12 mouse cellular contexts compared by ENCODE assay signal in genomic region chr13:113602882-113603342, GRCm38 (mm10). TPM values are rescaled to one million over a fixed set of nuclear protein-coding genes. Genes with fewer than 3 reads are reported as not detected.
A peak's percentile ranks its signal among the peaks of the same experiment; 100 is the strongest.
DNase-seq lines count a peak whose midpoint lies in the region; ATAC-seq and TF ChIP-seq lines count a peak whose summit lies in the region.
"Had no signal": no experiment of that assay in that cellular context is flagged by ENCODE, and none has a peak within 500 bp of the region (broad histone marks: within the 10 kb centered on the region; RNA-seq: fewer than 3 reads in every experiment).

No protein-coding gene starts in this region.

- no peak overlapping the region for H3K4me3 ChIP-seq in midbrain, postnatal 0 days (ENCODE audit: low read depth, low read length)
- no peak overlapping the region for H3K4me3 ChIP-seq in midbrain, embryonic 15.5 days
- H3K4me3 ChIP-seq in kidney, adult 2 months (ENCODE audit: insufficient read depth, low read depth, low read length) = no peak overlapping the region
- peak overlapping the region; percentile 60 for H3K4me3 ChIP-seq in small intestine, adult 2 months (ENCODE audit: low read depth, low read length)
- no peak overlapping the region for H3K4me3 ChIP-seq in forebrain, embryonic 16.5 days (replicated peaks; ENCODE audit: low read length)
- H3K4me3 ChIP-seq: neural tube, embryonic 13.5 days had no signal

- no peak overlapping the region for H3K4me2 ChIP-seq in midbrain, postnatal 0 days (ENCODE audit: low read depth, low read length, poor library complexity, severe bottlenecking)
- H3K4me2 ChIP-seq in midbrain, embryonic 15.5 days = no peak overlapping the region
- H3K4me2 ChIP-seq in forebrain, embryonic 16.5 days (ENCODE audit: low read length) = no peak overlapping the region
- H3K4me2 ChIP-seq: neural tube, embryonic 13.5 days had no signal

- DNase-seq in heart, adult 11 months = peak; percentile 97
- DNase-seq in heart, adult 8-10 months (ENCODE audit: low spot score) = no peak
- no peak for DNase-seq in midbrain, postnatal 0 days (ENCODE audit: low spot score)
- peak; percentile 60 for DNase-seq in kidney, adult 2 months
- no peak for DNase-seq in thymus, postnatal 0 days (ENCODE audit: low spot score)

- H3K27ac ChIP-seq in midbrain, postnatal 0 days (ENCODE audit: low read depth, low read length) = no peak overlapping the region
- H3K27ac ChIP-seq in midbrain, embryonic 15.5 days = no peak overlapping the region
- H3K27ac ChIP-seq in kidney, adult 2 months (ENCODE audit: insufficient read depth, low read depth, low read length) = peak overlapping the region; percentile 64
- H3K27ac ChIP-seq in small intestine, adult 2 months (ENCODE audit: insufficient read depth, low read depth, low read length) = peak overlapping the region; percentile 38
- H3K27ac ChIP-seq in forebrain, embryonic 16.5 days (ENCODE audit: low read length) = no peak overlapping the region
- H3K27ac ChIP-seq: liver, embryonic 14.5 days; neural tube, embryonic 13.5 days had no signal

- no peak overlapping the region for H3K9ac ChIP-seq in midbrain, postnatal 0 days (replicated peaks; ENCODE audit: low read length, poor library complexity, severe bottlenecking)
- no peak overlapping the region for H3K9ac ChIP-seq in midbrain, embryonic 15.5 days
- no peak overlapping the region for H3K9ac ChIP-seq in forebrain, embryonic 16.5 days (replicated peaks; ENCODE audit: low read depth, low read length)
- H3K9ac ChIP-seq: liver, embryonic 14.5 days; neural tube, embryonic 13.5 days had no signal

- TF ChIP-seq POLR2A in kidney, adult 2 months (IDR thresholded peaks at IDR 0.05; ENCODE audit: low read depth, low read length) = no peak
- TF ChIP-seq POLR2A in small intestine, adult 2 months (IDR thresholded peaks at IDR 0.05; ENCODE audit: low read depth, low read length) = no peak

- H3K27me3 ChIP-seq in midbrain, postnatal 0 days (ENCODE audit: insufficient read depth, low read length) = no peaks in the 10 kb centered on the region
- H3K27me3 ChIP-seq in midbrain, embryonic 15.5 days (replicated peaks) = no peaks in the 10 kb centered on the region
- H3K27me3 ChIP-seq in kidney, adult 2 months (replicated peaks; ENCODE audit: control insufficient read depth, insufficient read depth, low read length) = no peaks in the 10 kb centered on the region
- no peaks in the 10 kb centered on the region for H3K27me3 ChIP-seq in small intestine, adult 2 months (ENCODE audit: control insufficient read depth, insufficient read depth, low read length)
- no peaks in the 10 kb centered on the region for H3K27me3 ChIP-seq in forebrain, embryonic 16.5 days (replicated peaks; ENCODE audit: control insufficient read depth, insufficient read depth, low read length)
- H3K27me3 ChIP-seq: CH12.LX; neural tube, embryonic 13.5 days had no signal

- no peaks in the 10 kb centered on the region for H3K9me3 ChIP-seq in midbrain, postnatal 0 days (ENCODE audit: low read length)
- H3K9me3 ChIP-seq in midbrain, embryonic 15.5 days = no peaks in the 10 kb centered on the region
- H3K9me3 ChIP-seq in forebrain, embryonic 16.5 days (ENCODE audit: control insufficient read depth, low read length) = no peaks in the 10 kb centered on the region
- H3K9me3 ChIP-seq: neural tube, embryonic 13.5 days had no signal

- 0 out of 2 replicates have a peak, but pooled peaks have one; percentile 14 for ATAC-seq in midbrain, postnatal 0 days (ENCODE audit: low FRiP score)
- no peak for ATAC-seq in midbrain, embryonic 15.5 days (replicated peaks)
- ATAC-seq in forebrain, embryonic 16.5 days = no peak
- ATAC-seq: inflammation-experienced regulatory T-cells, adult 6 months had no signal

- no peaks in the 10 kb centered on the region for H3K36me3 ChIP-seq in midbrain, postnatal 0 days (ENCODE audit: insufficient read depth, low read length)
- H3K36me3 ChIP-seq in midbrain, embryonic 15.5 days (replicated peaks) = no peaks in the 10 kb centered on the region
- no peaks in the 10 kb centered on the region for H3K36me3 ChIP-seq in kidney, adult 2 months (ENCODE audit: control insufficient read depth, insufficient read depth, low read length)
- H3K36me3 ChIP-seq in small intestine, adult 2 months (ENCODE audit: control insufficient read depth, insufficient read depth, low read length) = no peaks in the 10 kb centered on the region
- no peaks in the 10 kb centered on the region for H3K36me3 ChIP-seq in forebrain, embryonic 16.5 days (ENCODE audit: control insufficient read depth, insufficient read depth)
- H3K36me3 ChIP-seq: neural tube, embryonic 13.5 days had no signal

- H3K4me1 ChIP-seq in midbrain, postnatal 0 days (ENCODE audit: insufficient read depth, low read length) = no peaks in the 10 kb centered on the region; the same call in 1 of the 2 replicates
- H3K4me1 ChIP-seq in midbrain, embryonic 15.5 days = peaks cover 5% of the 10 kb centered on the region; the same call in 1 of the 2 replicates
- H3K4me1 ChIP-seq in kidney, adult 2 months (ENCODE audit: control insufficient read depth, insufficient read depth, low read length) = peaks cover 60% of the 10 kb centered on the region
- peaks cover 31% of the 10 kb centered on the region for H3K4me1 ChIP-seq in small intestine, adult 2 months (ENCODE audit: control insufficient read depth, insufficient read depth, insufficient read length, low read length)
- H3K4me1 ChIP-seq in forebrain, embryonic 16.5 days (replicated peaks; ENCODE audit: control insufficient read depth, insufficient read depth, low read length) = peaks cover 10% of the 10 kb centered on the region

- WGBS in midbrain, postnatal 0 days = 85% methylated on average over 17 of the region's 17 CpGs
- 88% methylated on average over 17 of the region's 17 CpGs for WGBS in midbrain, embryonic 15.5 days
- WGBS in kidney, adult 2 months = 33% methylated on average over 17 of the region's 17 CpGs
- WGBS in small intestine, adult 2 months = 23% methylated on average over 17 of the region's 17 CpGs
- 88% methylated on average over 17 of the region's 17 CpGs for WGBS in forebrain, embryonic 16.5 days

- no peak for TF ChIP-seq CTCF in midbrain, postnatal 0 days (IDR thresholded peaks at IDR 0.05)
- no peak for TF ChIP-seq CTCF in kidney, adult 2 months (conservative IDR thresholded peaks at IDR 0.05; ENCODE audit: insufficient read depth, insufficient read length, low read depth, low read length)
- TF ChIP-seq CTCF in small intestine, adult 2 months (IDR thresholded peaks at IDR 0.05; ENCODE audit: extremely low read depth, insufficient read length, insufficient replicate concordance, low read depth, low read length) = no peak

RNA-seq across cellular contexts. Expression of gene Snx18, which starts 15.5 kb away (rescaled TPM):
- 10 to 100 TPM; 16.4 to 18.9 (median 18.0) TPM for total RNA-seq in heart, adult 8-10 months (2022)
- 34.7 and 35.8 TPM in 2 replicates for total RNA-seq in midbrain, postnatal 0 days (2014; rRNA removed)
- polyA plus RNA-seq in midbrain, postnatal 0 days (2015; fragmentation: Nextera tagmentation; extraction: Ambion mirVana) = 8.4 and 9.5 TPM in 2 replicates
- 9.0 and 10.6 TPM in 2 replicates for polyA plus RNA-seq in midbrain, embryonic 15.5 days (2015; fragmentation: Nextera tagmentation; extraction: Ambion mirVana)
- polyA plus RNA-seq in kidney, adult 2 months (2012; rRNA removed) = 22.1 and 22.9 TPM in 2 replicates
- 9.2 and 11.1 TPM in 2 replicates for polyA plus RNA-seq in small intestine, adult 2 months (2012; rRNA removed)
- polyA plus RNA-seq in forebrain, embryonic 16.5 days (2015; fragmentation: Nextera tagmentation; extraction: Ambion mirVana) = 8.4 and 10.9 TPM in 2 replicates
- 12.9 and 15.5 TPM in 2 replicates for polyA plus RNA-seq in thymus, postnatal 0 days (2015; fragmentation: Nextera tagmentation; extraction: Ambion mirVana)

Comparison
In these comparisons a context has a peak if more than half of its experiments do, and no peak if none do; other contexts are left out.
1. DNase-seq: peak in heart, adult 11 months (single experiment) and kidney, adult 2 months (single experiment); none in heart, adult 8-10 months (single experiment), midbrain, postnatal 0 days (single experiment) and thymus, postnatal 0 days (single experiment).
2. H3K27ac ChIP-seq: peak in kidney, adult 2 months (single experiment) and small intestine, adult 2 months (single experiment); none in midbrain, postnatal 0 days (single experiment), midbrain, embryonic 15.5 days (single experiment) and forebrain, embryonic 16.5 days (single experiment).